Mouse (Mus musculus) stomach, postnatal 0 days (tissue): ENCODE measurements at regions not wholly inside any gene's neighbourhood (a gene's known extent, or its start where the extent isn't known, plus 50 kb on each side); places are given as distances from the start of the nearest gene placed in this dataset.

Source experiments
- CTCF ChIP-seq: IDR thresholded peaks from 2 replicates; pipeline ENCODE4 v1.5.1; 2016; ENCODE audit warnings: antibody characterized with exemption, low read depth, mild to moderate bottlenecking, moderate library complexity
- EP300 ChIP-seq: optimal IDR thresholded peaks from 2 replicates; pipeline ENCODE3; 2016; ENCODE audit warnings: antibody characterized with exemption

GRCm38 (mm10) chr17:83898531-83898930, 50.8 kb upstream of the Haao start:
- TF ChIP-seq EP300 = no peak
- no peak for TF ChIP-seq CTCF
